Mouse (Mus musculus) lung, postnatal 0 days (tissue): ENCODE data around the gene St6gal1. TPM values are rescaled to one million over a fixed set of nuclear protein-coding genes. Genes with fewer than 3 reads are reported as not detected.

Source experiments
- ATAC-seq: fragments of 200-750 bp; cut with Nextera tagmentation; 2 replicates; pipeline ENCODE4 v1.8.0; 2017; ENCODE audit warnings: moderate library complexity
- DNase-seq: peaks from one replicate; pipeline ENCODE4 v3.0.0-alpha.2; 2016; ENCODE audit warnings: low spot score
- H3K27ac ChIP-seq: fragments of 300-500 bp; sonication (generic); 2 replicates; pipeline ENCODE4 v1.5.1; 2014; ENCODE audit warnings: antibody characterized with exemption, mild to moderate bottlenecking, low read length, mixed read lengths
- H3K27me3 ChIP-seq: fragments of 300-500 bp; sonication (generic); replicated peaks from 2 replicates; pipeline ENCODE4 v1.6.1; 2014; ENCODE audit warnings: low read length, mixed read lengths; ENCODE audit not compliant: insufficient read depth
- H3K36me3 ChIP-seq: fragments of 300-500 bp; sonication (generic); 2 replicates; pipeline ENCODE4 v1.6.1; 2014; ENCODE audit warnings: low read length, mixed read lengths; ENCODE audit not compliant: insufficient read depth
- H3K4me1 ChIP-seq: fragments of 300-500 bp; sonication (generic); 2 replicates; pipeline ENCODE4 v1.6.1; 2014; ENCODE audit warnings: antibody characterized with exemption, low read depth, low read length, mixed read lengths; ENCODE audit not compliant: insufficient read depth
- H3K4me2 ChIP-seq: fragments of 300-500 bp; sonication (generic); replicated peaks from 2 replicates; pipeline ENCODE4 v1.6.1; 2014; ENCODE audit warnings: low read depth, mild to moderate bottlenecking, low read length, moderate library complexity, mixed read lengths
- H3K4me3 ChIP-seq: fragments of 300-500 bp; sonication (generic); 2 replicates; pipeline ENCODE4 v1.5.1; 2014; ENCODE audit warnings: low read depth, low read length
- H3K9ac ChIP-seq: fragments of 300-500 bp; sonication (generic); replicated peaks from 2 replicates; pipeline ENCODE4 v1.6.1; 2014; ENCODE audit warnings: low read depth, mild to moderate bottlenecking
- H3K9me3 ChIP-seq: fragments of 300-500 bp; sonication (generic); 2 replicates; pipeline ENCODE4 v1.6.1; 2016; ENCODE audit warnings: low read length, mixed read lengths
- CTCF ChIP-seq: IDR thresholded peaks from 2 replicates; pipeline ENCODE4 v1.5.1; 2016; ENCODE audit warnings: antibody characterized with exemption, mild to moderate bottlenecking
- EP300 ChIP-seq: IDR thresholded peaks from 2 replicates; pipeline ENCODE4 v1.6.1; 2016; ENCODE audit warnings: antibody characterized with exemption, mild to moderate bottlenecking, control low read depth
- WGBS: fragments of 180-500 bp; shearing (Covaris S2); extraction: QIAGEN DNeasy Blood & Tissue Kit; methylation state at CpG from one replicate; pipeline ENCODE4 v1.1.7; 2014; 5-methylcytosine and 5-hydroxymethylcytosine counted together
- polyA plus RNA-seq: library from polyadenylated mRNA; unstranded; fragments of >200 nt; fragmentation: Nextera tagmentation; extraction: Ambion mirVana; gene quantifications from 2 replicates; pipeline ENCODE4 v1.2.1, GENCODE M21; 2015

The St6gal1 gene
- polyA plus RNA-seq, 1 experiment from 2014 or later = 46.4 TPM

- Histone ChIP-seq H3K9ac (no peak overlapping the region), H3K4me1 (peaks cover 39% of the 10 kb centered on the region), H3K9me3 (no peaks in the 10 kb centered on the region), H3K27ac (no peak overlapping the region; the same call in 1 of the 2 replicates), H3K27me3 (no peaks in the 10 kb centered on the region), H3K4me3 (no peak overlapping the region), H3K4me2 (no peak overlapping the region), H3K36me3 (no peaks in the 10 kb centered on the region)
- WGBS = 83% methylated on average over 7 of the region's 7 CpGs
- no peak for ATAC-seq
- TF ChIP-seq CTCF = no peak
- no peak for TF ChIP-seq EP300
- DNase-seq = no peak
Observed at GRCm38 (mm10) chr16:23268231-23268630, 43.7 kb downstream of the St6gal1 start.

GRCm38 (mm10) chr16:23269056-23269983, 44.8 kb downstream of the St6gal1 start:
- H3K4me2 ChIP-seq = no peak overlapping the region
- TF ChIP-seq EP300 = no peak
- no peak for TF ChIP-seq CTCF
- DNase-seq (peak; percentile 46), ATAC-seq (no peak)
- H3K27ac ChIP-seq = 0 out of 2 replicates have a peak overlapping the region, but pooled peaks have one; percentile 51
- no peaks in the 10 kb centered on the region for H3K9me3 ChIP-seq
- H3K9ac ChIP-seq = no peak overlapping the region
- H3K36me3 ChIP-seq = no peaks in the 10 kb centered on the region
- no peak overlapping the region for H3K4me3 ChIP-seq
- WGBS = 54% methylated on average over 17 of the region's 17 CpGs
- no peaks in the 10 kb centered on the region for H3K27me3 ChIP-seq
- peaks cover 39% of the 10 kb centered on the region for H3K4me1 ChIP-seq

- Histone ChIP-seq H3K27ac (peak overlapping the region; percentile 51; the same call in 1 of the 2 replicates), H3K9ac (no peak overlapping the region), H3K4me3 (no peak overlapping the region), H3K36me3 (no peaks in the 10 kb centered on the region), H3K4me2 (no peak overlapping the region), H3K27me3 (no peaks in the 10 kb centered on the region), H3K4me1 (peaks cover 39% of the 10 kb centered on the region), H3K9me3 (no peaks in the 10 kb centered on the region)
- 36% methylated on average over 10 of the region's 10 CpGs for WGBS
- no peak for ATAC-seq
- DNase-seq = peak; percentile 63
- TF ChIP-seq EP300 (no peak), CTCF (no peak)
Observed at GRCm38 (mm10) chr16:23269984-23270912, 45.7 kb downstream of the St6gal1 start.

- H3K4me2 ChIP-seq = no peak overlapping the region
- H3K4me3 ChIP-seq = no peak overlapping the region
- no peaks in the 10 kb centered on the region for H3K9me3 ChIP-seq
- DNase-seq = no peak
- H3K27me3 ChIP-seq = no peaks in the 10 kb centered on the region
- 16% methylated on average over 2 of the region's 3 CpGs for WGBS
- H3K9ac ChIP-seq = no peak overlapping the region
- no peak for ATAC-seq
- peak overlapping the region; percentile 51; the same call in 1 of the 2 replicates for H3K27ac ChIP-seq
- H3K4me1 ChIP-seq = peaks cover 37% of the 10 kb centered on the region
- H3K36me3 ChIP-seq = no peaks in the 10 kb centered on the region
- TF ChIP-seq CTCF = no peak
- TF ChIP-seq EP300 = no peak
Observed at GRCm38 (mm10) chr16:23270913-23271253, 46.3 kb downstream of the St6gal1 start.

GRCm38 (mm10) chr16:23271746-23272520, 47.4 kb downstream of the St6gal1 start:
- Histone ChIP-seq H3K27me3 (no peaks in the 10 kb centered on the region), H3K9ac (no peak overlapping the region), H3K4me2 (no peak overlapping the region), H3K9me3 (no peaks in the 10 kb centered on the region), H3K36me3 (no peaks in the 10 kb centered on the region), H3K4me1 (peaks cover 30% of the 10 kb centered on the region), H3K4me3 (no peak overlapping the region), H3K27ac (peak overlapping the region; percentile 59)
- TF ChIP-seq EP300 (no peak), CTCF (no peak)
- ATAC-seq (peak; percentile 22), DNase-seq (no peak)
- 46% methylated on average over 14 of the region's 14 CpGs for WGBS
